In genomic region chr5:144848735-144849134, GRCm38 (mm10) we compare ENCODE assay signal across 12 mouse cellular contexts.
"Had no signal": no experiment of that assay in that cellular context is flagged by ENCODE, and none has a peak within 500 bp of the region (broad histone marks: within the 10 kb centered on the region; RNA-seq: fewer than 3 reads in every experiment).

No protein-coding gene starts in this region.

- H3K4me2 ChIP-seq: liver, embryonic 11.5 days; liver, embryonic 15.5 days; midbrain, embryonic 13.5 days; neural tube, embryonic 12.5 days had no signal

- H3K9ac ChIP-seq: liver, embryonic 15.5 days; midbrain, embryonic 13.5 days; neural tube, embryonic 12.5 days had no signal

- DNase-seq: kidney, postnatal 36 days; lung, adult 2 months; lung, postnatal 36 days; thymus, postnatal 4 days had no signal

- H3K4me3 ChIP-seq: limb, embryonic 10.5 days; liver, embryonic 15.5 days; midbrain, embryonic 13.5 days; neural tube, embryonic 12.5 days had no signal

- H3K27me3 ChIP-seq: liver, embryonic 15.5 days; midbrain, embryonic 13.5 days; neural tube, embryonic 12.5 days had no signal

- H3K9me3 ChIP-seq: limb, embryonic 10.5 days; liver, embryonic 15.5 days; neural tube, embryonic 12.5 days had no signal

- ATAC-seq: lung, postnatal 0 days; midbrain, embryonic 13.5 days had no signal

- H3K4me1 ChIP-seq: limb, embryonic 10.5 days; liver, embryonic 15.5 days; midbrain, embryonic 13.5 days; neural tube, embryonic 12.5 days had no signal

- H3K27ac ChIP-seq: kidney, postnatal 0 days; limb, embryonic 10.5 days; liver, embryonic 15.5 days; midbrain, embryonic 13.5 days; neural tube, embryonic 12.5 days; stomach, postnatal 0 days had no signal
